In genomic region chr5:31451336-31451735, GRCm38 (mm10) we compare ENCODE assay signal across 11 mouse cellular contexts. TPM values are rescaled to one million over a fixed set of nuclear protein-coding genes. Genes with fewer than 3 reads are reported as not detected.
DNase-seq lines count a peak whose midpoint lies in the region; ATAC-seq and TF ChIP-seq lines count a peak whose summit lies in the region.
"Had no signal": no experiment of that assay in that cellular context is flagged by ENCODE, and none has a peak within 500 bp of the region (broad histone marks: within the 10 kb centered on the region; RNA-seq: fewer than 3 reads in every experiment).

No protein-coding gene starts in this region.

- no peak for TF ChIP-seq CTCF in intestine, postnatal 0 days (IDR thresholded peaks at IDR 0.05; ENCODE audit: low read depth)
- TF ChIP-seq CTCF in forebrain, postnatal 0 days (IDR thresholded peaks at IDR 0.05; ENCODE audit: low read depth): no peak

- H3K9ac ChIP-seq in embryonic facial prominence, embryonic 13.5 days: no peak overlapping the region
- no peak overlapping the region for H3K9ac ChIP-seq in liver, embryonic 12.5 days
- no peak overlapping the region for H3K9ac ChIP-seq in liver, embryonic 11.5 days (ENCODE audit: low read depth, low read length)
- no peak overlapping the region for H3K9ac ChIP-seq in intestine, postnatal 0 days (ENCODE audit: low read depth, low read length)
- no peak overlapping the region for H3K9ac ChIP-seq in forebrain, postnatal 0 days

- no peaks in the 10 kb centered on the region for H3K9me3 ChIP-seq in embryonic facial prominence, embryonic 13.5 days
- no peaks in the 10 kb centered on the region for H3K9me3 ChIP-seq in embryonic facial prominence, embryonic 10.5 days
- no peaks in the 10 kb centered on the region for H3K9me3 ChIP-seq in liver, embryonic 12.5 days (replicated peaks)
- no peaks in the 10 kb centered on the region for H3K9me3 ChIP-seq in liver, embryonic 11.5 days (ENCODE audit: control insufficient read depth, low read length)
- H3K9me3 ChIP-seq in intestine, postnatal 0 days (ENCODE audit: control insufficient read depth): no peaks in the 10 kb centered on the region
- H3K9me3 ChIP-seq in forebrain, postnatal 0 days (ENCODE audit: low read length): no peaks in the 10 kb centered on the region

- no peak overlapping the region for H3K4me3 ChIP-seq in embryonic facial prominence, embryonic 13.5 days
- no peak overlapping the region for H3K4me3 ChIP-seq in embryonic facial prominence, embryonic 10.5 days
- H3K4me3 ChIP-seq in liver, embryonic 12.5 days: no peak overlapping the region
- no peak overlapping the region; the same call in 1 of the 2 replicates for H3K4me3 ChIP-seq in liver, embryonic 11.5 days (ENCODE audit: low read depth, low read length)
- H3K4me3 ChIP-seq in intestine, postnatal 0 days (ENCODE audit: low read depth, low read length): no peak overlapping the region
- H3K4me3 ChIP-seq in myocyte: peak overlapping the region; percentile 57
- no peak overlapping the region for H3K4me3 ChIP-seq in forebrain, postnatal 0 days (ENCODE audit: low read depth, low read length)

- ATAC-seq in embryonic facial prominence, embryonic 13.5 days (ENCODE audit: insufficient number of reproducible peaks, insufficient read depth, low FRiP score, low TSS enrichment, low read depth): no peak
- no peak for ATAC-seq in liver, embryonic 12.5 days
- ATAC-seq in liver, embryonic 11.5 days (replicated peaks; ENCODE audit: low FRiP score): no peak
- ATAC-seq in intestine, postnatal 0 days: peak; percentile 50; the same call in 1 of the 2 replicates
- no peak for ATAC-seq in forebrain, postnatal 0 days

- peaks cover 29% of the 10 kb centered on the region for H3K79me2 ChIP-seq in myocyte (ENCODE audit: control insufficient read depth, insufficient read depth)

- 95% methylated on average over 2 of the region's 2 CpGs for WGBS in embryonic facial prominence, embryonic 13.5 days
- WGBS in embryonic facial prominence, embryonic 10.5 days: 89% methylated on average over 2 of the region's 2 CpGs
- 41% methylated on average over 2 of the region's 2 CpGs for WGBS in liver, embryonic 12.5 days (ENCODE audit: insufficient replicate concordance)
- 56% methylated on average over 2 of the region's 2 CpGs for WGBS in liver, embryonic 11.5 days
- WGBS in intestine, postnatal 0 days: 52% methylated on average over 2 of the region's 2 CpGs
- 93% methylated on average over 2 of the region's 2 CpGs for WGBS in forebrain, postnatal 0 days

- H3K27ac ChIP-seq in embryonic facial prominence, embryonic 13.5 days: no peak overlapping the region
- H3K27ac ChIP-seq in embryonic facial prominence, embryonic 10.5 days (replicated peaks): no peak overlapping the region
- H3K27ac ChIP-seq in liver, embryonic 12.5 days: 0 out of 2 replicates have a peak overlapping the region, but pooled peaks have one; percentile 70
- no peak overlapping the region; the same call in 1 of the 2 replicates for H3K27ac ChIP-seq in liver, embryonic 11.5 days (ENCODE audit: low read depth, low read length)
- H3K27ac ChIP-seq in intestine, postnatal 0 days (ENCODE audit: low read depth, low read length): peak overlapping the region; percentile 76; the same call in 1 of the 2 replicates
- no peak overlapping the region for H3K27ac ChIP-seq in forebrain, postnatal 0 days (ENCODE audit: low read depth, low read length)

- DNase-seq in embryonic facial prominence, embryonic 10.5 days (ENCODE audit: low spot score): no peak
- no peak for DNase-seq in liver, embryonic 11.5 days (ENCODE audit: low spot score)
- no peak for DNase-seq in forebrain, postnatal 0 days
- DNase-seq in right cerebral cortex, postnatal 4 days: no peak
- DNase-seq: cerebellum, adult 11-12 months; kidney, postnatal 25 days had no signal

- no peak for TF ChIP-seq POLR2A in myocyte (IDR thresholded peaks at IDR 0.05; ENCODE audit: insufficient read length, low read depth)

- 0 out of 2 replicates have a peak, but pooled peaks cover 2% of the 10 kb centered on the region for H3K36me3 ChIP-seq in embryonic facial prominence, embryonic 13.5 days
- H3K36me3 ChIP-seq in embryonic facial prominence, embryonic 10.5 days (replicated peaks): 0 out of 2 replicates have a peak, but pooled peaks cover 2% of the 10 kb centered on the region
- H3K36me3 ChIP-seq in liver, embryonic 12.5 days: no peaks in the 10 kb centered on the region
- no peaks in the 10 kb centered on the region for H3K36me3 ChIP-seq in liver, embryonic 11.5 days (ENCODE audit: control insufficient read depth, insufficient read depth, low read length)
- H3K36me3 ChIP-seq in intestine, postnatal 0 days (ENCODE audit: control insufficient read depth, insufficient read depth): no peaks in the 10 kb centered on the region
- H3K36me3 ChIP-seq in myocyte (ENCODE audit: control insufficient read depth, insufficient read depth): no peaks in the 10 kb centered on the region
- H3K36me3 ChIP-seq in forebrain, postnatal 0 days (ENCODE audit: insufficient read depth): no peaks in the 10 kb centered on the region

- H3K4me1 ChIP-seq in embryonic facial prominence, embryonic 13.5 days: peaks cover 13% of the 10 kb centered on the region
- H3K4me1 ChIP-seq in embryonic facial prominence, embryonic 10.5 days: peaks cover 14% of the 10 kb centered on the region
- peaks cover 23% of the 10 kb centered on the region for H3K4me1 ChIP-seq in liver, embryonic 12.5 days
- peaks cover 9% of the 10 kb centered on the region for H3K4me1 ChIP-seq in liver, embryonic 11.5 days (replicated peaks; ENCODE audit: control insufficient read depth, insufficient read depth, low read length)
- no peaks in the 10 kb centered on the region for H3K4me1 ChIP-seq in intestine, postnatal 0 days (replicated peaks; ENCODE audit: control insufficient read depth, insufficient read depth, low read length)
- peaks cover 14% of the 10 kb centered on the region; the same call in 1 of the 2 replicates for H3K4me1 ChIP-seq in forebrain, postnatal 0 days (ENCODE audit: insufficient read depth)

- H3K27me3 ChIP-seq in embryonic facial prominence, embryonic 13.5 days: no peaks in the 10 kb centered on the region
- H3K27me3 ChIP-seq in embryonic facial prominence, embryonic 10.5 days (replicated peaks; ENCODE audit: low read depth, poor library complexity, severe bottlenecking): no peaks in the 10 kb centered on the region
- no peaks in the 10 kb centered on the region for H3K27me3 ChIP-seq in liver, embryonic 12.5 days (replicated peaks)
- no peaks in the 10 kb centered on the region for H3K27me3 ChIP-seq in liver, embryonic 11.5 days (replicated peaks; ENCODE audit: control insufficient read depth, insufficient read depth, low read length)
- H3K27me3 ChIP-seq in intestine, postnatal 0 days (replicated peaks; ENCODE audit: control insufficient read depth, insufficient read depth, low read length): no peaks in the 10 kb centered on the region
- H3K27me3 ChIP-seq in myocyte (ENCODE audit: control insufficient read depth, insufficient read depth, insufficient read length): no peaks in the 10 kb centered on the region
- H3K27me3 ChIP-seq in forebrain, postnatal 0 days (ENCODE audit: insufficient read depth, low read length): no peaks in the 10 kb centered on the region

- peak overlapping the region; percentile 87 for H3K4me2 ChIP-seq in embryonic facial prominence, embryonic 13.5 days
- peak overlapping the region; percentile 77; the same call in 1 of the 2 replicates for H3K4me2 ChIP-seq in liver, embryonic 12.5 days
- H3K4me2 ChIP-seq in liver, embryonic 11.5 days: no peak overlapping the region; the same call in 1 of the 2 replicates
- peak overlapping the region; percentile 74; the same call in 1 of the 2 replicates for H3K4me2 ChIP-seq in intestine, postnatal 0 days (replicated peaks; ENCODE audit: low read depth)
- H3K4me2 ChIP-seq in myocyte (ENCODE audit: low read depth): no peak overlapping the region
- H3K4me2 ChIP-seq in forebrain, postnatal 0 days (ENCODE audit: low read depth): no peak overlapping the region

- no peak overlapping the region for H3ac ChIP-seq in myocyte (ENCODE audit: control insufficient read depth, insufficient read length)

RNA-seq across cellular contexts. Expression of gene Zfp512, which starts 0.9 kb away (rescaled TPM):
- polyA plus RNA-seq in embryonic facial prominence, embryonic 13.5 days (2015; fragmentation: Nextera tagmentation; extraction: Ambion mirVana): 68.7 and 82.2 TPM in 2 replicates
- 76.5 and 77.9 TPM in 2 replicates for polyA plus RNA-seq in embryonic facial prominence, embryonic 10.5 days (2016; fragmentation: Nextera tagmentation; extraction: Ambion mirVana)
- 21.5 and 23.8 TPM in 2 replicates for polyA plus RNA-seq in liver, embryonic 12.5 days (2016; fragmentation: Nextera tagmentation; extraction: Ambion mirVana)
- 39.7 and 40.9 TPM in 2 replicates for polyA plus RNA-seq in liver, embryonic 11.5 days (2014; fragmentation: Nextera tagmentation; extraction: Ambion mirVana)
- 9.3 and 10.2 TPM in 2 replicates for polyA plus RNA-seq in intestine, postnatal 0 days (2015; fragmentation: Nextera tagmentation; extraction: Ambion mirVana)
- polyA plus RNA-seq in myocyte (2012; fragmentation: generic; extraction: Trizol): 12.8 TPM
- 85.0 and 101 TPM in 2 replicates for total RNA-seq in forebrain, postnatal 0 days (2014; rRNA removed)
- 60.3 and 80.2 TPM in 2 replicates for polyA plus RNA-seq in forebrain, postnatal 0 days (2015; fragmentation: Nextera tagmentation; extraction: Ambion mirVana)

RNA-seq across cellular contexts. Expression of gene 4930548H24Rik, which starts 34.2 kb away (rescaled TPM):
- not detected in 2 replicates for polyA plus RNA-seq in embryonic facial prominence, embryonic 13.5 days (2015; fragmentation: Nextera tagmentation; extraction: Ambion mirVana)
- 0.11 and 0.16 TPM in 2 replicates for polyA plus RNA-seq in embryonic facial prominence, embryonic 10.5 days (2016; fragmentation: Nextera tagmentation; extraction: Ambion mirVana)
- polyA plus RNA-seq in liver, embryonic 12.5 days (2016; fragmentation: Nextera tagmentation; extraction: Ambion mirVana): not detected in 2 replicates
- 0.14 TPM in 1 of 2 replicates, not detected in the other for polyA plus RNA-seq in liver, embryonic 11.5 days (2014; fragmentation: Nextera tagmentation; extraction: Ambion mirVana)
- polyA plus RNA-seq in intestine, postnatal 0 days (2015; fragmentation: Nextera tagmentation; extraction: Ambion mirVana): not detected in 2 replicates
- polyA plus RNA-seq in myocyte (2012; fragmentation: generic; extraction: Trizol): not detected
- 0.31 and 1.6 TPM in 2 replicates for total RNA-seq in forebrain, postnatal 0 days (2014; rRNA removed)
- not detected in 2 replicates for polyA plus RNA-seq in forebrain, postnatal 0 days (2015; fragmentation: Nextera tagmentation; extraction: Ambion mirVana)
- polyA plus RNA-seq: heart, embryonic 11.5 days had no signal

RNA-seq across cellular contexts. Expression of gene Gpn1, which starts 43.2 kb away (rescaled TPM):
- polyA plus RNA-seq in embryonic facial prominence, embryonic 13.5 days (2015; fragmentation: Nextera tagmentation; extraction: Ambion mirVana): 70.6 and 75.4 TPM in 2 replicates
- polyA plus RNA-seq in embryonic facial prominence, embryonic 10.5 days (2016; fragmentation: Nextera tagmentation; extraction: Ambion mirVana): 110 and 113 TPM in 2 replicates
- 34.9 and 38.8 TPM in 2 replicates for polyA plus RNA-seq in liver, embryonic 12.5 days (2016; fragmentation: Nextera tagmentation; extraction: Ambion mirVana)
- 50.3 and 55.3 TPM in 2 replicates for polyA plus RNA-seq in liver, embryonic 11.5 days (2014; fragmentation: Nextera tagmentation; extraction: Ambion mirVana)
- 12.8 and 14.1 TPM in 2 replicates for polyA plus RNA-seq in intestine, postnatal 0 days (2015; fragmentation: Nextera tagmentation; extraction: Ambion mirVana)
- 19.1 TPM for polyA plus RNA-seq in myocyte (2012; fragmentation: generic; extraction: Trizol)
- 36.6 and 40.4 TPM in 2 replicates for total RNA-seq in forebrain, postnatal 0 days (2014; rRNA removed)
- polyA plus RNA-seq in forebrain, postnatal 0 days (2015; fragmentation: Nextera tagmentation; extraction: Ambion mirVana): 65.9 and 68.4 TPM in 2 replicates

Comparison
In these comparisons a context has a peak if more than half of its experiments do, and no peak if none do; other contexts are left out.
1. H3K27ac ChIP-seq: peak in liver, embryonic 12.5 days (single experiment) and intestine, postnatal 0 days (single experiment); none in embryonic facial prominence, embryonic 13.5 days (single experiment), embryonic facial prominence, embryonic 10.5 days (single experiment), liver, embryonic 11.5 days (single experiment) and forebrain, postnatal 0 days (single experiment).
2. H3K4me2 ChIP-seq: peak in embryonic facial prominence, embryonic 13.5 days (single experiment), liver, embryonic 12.5 days (single experiment) and intestine, postnatal 0 days (single experiment); none in liver, embryonic 11.5 days (single experiment), myocyte (single experiment) and forebrain, postnatal 0 days (single experiment).